Mouse (Mus musculus): ENCODE measurements around the gene Fsd1. TPM values are rescaled to one million over a fixed set of nuclear protein-coding genes. Genes with fewer than 3 reads are reported as not detected.

The Fsd1 gene
- total and polyA plus RNA-seq, 3 experiments, result 0.21 TPM; not detected in 2

DNA sequence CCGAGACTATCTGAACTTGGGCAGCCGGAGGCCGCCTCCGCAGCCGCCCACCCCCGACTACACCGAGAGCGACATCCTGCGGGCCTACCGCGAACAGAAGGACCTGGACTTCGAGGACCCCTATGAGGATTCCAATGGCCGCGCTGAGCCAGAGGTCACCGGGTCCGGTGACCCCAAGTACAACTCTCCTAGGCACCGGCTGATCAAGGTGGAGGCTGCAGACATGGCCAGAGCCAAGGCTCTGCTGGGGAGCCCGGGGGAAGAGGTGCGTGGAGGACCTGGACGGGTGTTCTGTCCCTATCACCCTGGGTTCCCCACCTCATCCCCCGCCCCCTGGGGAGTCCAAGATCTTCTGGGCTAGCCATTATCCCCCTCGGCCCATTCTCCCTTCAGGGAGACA, 14.9 kb upstream of the Fsd1 start:
- Histone ChIP-seq H3K4me3 (replicated peaks in 1 of 3; ENCODE audit: low read depth in 2 of 3, low read length in 2 of 3, poor library complexity in 1 of 3) (no peak overlapping the region), H3K9me3 (replicated peaks; ENCODE audit: low read length) (no peaks in the 10 kb centered on the region), H3K79me2 (replicated peaks; ENCODE audit: control insufficient read depth, extremely low read depth, insufficient read depth, poor library complexity, severe bottlenecking) (no peaks in the 10 kb centered on the region), H3K27ac (ENCODE audit: insufficient read depth, low read depth) (no peak overlapping the region), H3K4me2 (ENCODE audit: insufficient read depth, low read depth, poor library complexity, severe bottlenecking) (no peak overlapping the region), H3K27me3 (replicated peaks) (no peaks in the 10 kb centered on the region), H3K9ac (ENCODE audit: insufficient read depth, low read depth) (no peak overlapping the region), H3K36me3 (replicated peaks in 1 of 2; ENCODE audit: control insufficient read depth in 1 of 2, insufficient read depth in 1 of 2, low read length in 1 of 2) (peaks cover 17 to 39% of the 10 kb centered on the region in 2 experiments), H3K4me1 (ENCODE audit: control insufficient read depth in 1 of 2, insufficient read depth in 2 of 2) (peaks cover 0 to 20% of the 10 kb centered on the region in 2 experiments; a peak in 3 of 4 replicates)
- in situ Hi-C loops (cut with MboI; ENCODE audit: low pct_ligation_motif_present, low pct_unique_long_range_greater_than_20kb, low sequenced_read_pairs), result loop anchor here (5.0 kb wide), 1 partner anchor 36 kb away; the partner anchor contains the start of genes Mpnd and Stap2
- dilution Hi-C loops (cut with MboI; ENCODE audit: extremely low pct_ligation_motif_present, extremely low pct_unique_long_range_greater_than_20kb, low sequenced_read_pairs), result no loop called here
- no peak for TF ChIP-seq ZC3H11A (IDR thresholded peaks at IDR 0.05; ENCODE audit: low read depth, low read length)
- TF ChIP-seq JUN (IDR thresholded peaks at IDR 0.05; ENCODE audit: insufficient read depth, low read depth, low read length), result no peak
- DNase-seq (ENCODE audit: extremely low read depth), result no peak

DNA sequence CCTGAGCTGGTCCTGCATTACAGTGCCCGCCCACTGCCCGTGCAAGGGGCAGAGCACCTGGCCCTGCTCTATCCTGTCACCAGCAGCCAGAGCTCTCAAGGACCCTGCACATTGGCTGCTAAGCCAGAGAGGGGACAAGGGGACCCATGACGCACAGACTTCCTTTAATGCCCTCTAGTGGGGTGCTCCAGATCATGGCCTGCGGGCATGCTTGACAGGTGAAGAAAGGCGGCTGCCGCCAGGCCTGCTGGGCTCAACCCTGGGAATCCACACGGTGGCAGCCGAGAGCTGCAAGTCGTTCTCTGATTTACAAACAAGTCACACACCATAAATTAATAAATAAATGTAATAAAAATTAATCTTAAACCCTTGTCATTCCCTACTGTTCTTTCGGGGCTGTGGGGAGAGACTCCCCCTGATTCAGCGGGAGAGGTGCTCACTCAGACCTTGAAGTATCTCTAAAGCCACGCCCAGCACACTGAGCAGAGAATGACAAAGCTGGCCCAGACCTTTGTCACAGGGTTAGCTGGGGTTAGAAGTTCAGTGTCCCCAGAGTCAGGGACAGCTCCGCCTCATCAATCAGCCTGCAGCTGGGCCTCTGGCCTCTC, 9.9 kb upstream of the Fsd1 start:
- Histone ChIP-seq H3K27me3 (replicated peaks) (peaks cover 14% of the 10 kb centered on the region), H3K4me3 (replicated peaks in 1 of 3; ENCODE audit: low read depth in 2 of 3, low read length in 2 of 3, poor library complexity in 1 of 3) (no peak overlapping the region), H3K9me3 (replicated peaks; ENCODE audit: low read length) (peaks cover 1% of the 10 kb centered on the region), H3K4me2 (ENCODE audit: insufficient read depth, low read depth, poor library complexity, severe bottlenecking) (no peak overlapping the region), H3K9ac (ENCODE audit: insufficient read depth, low read depth) (no peak overlapping the region), H3K79me2 (replicated peaks; ENCODE audit: control insufficient read depth, extremely low read depth, insufficient read depth, poor library complexity, severe bottlenecking) (no peaks in the 10 kb centered on the region), H3K36me3 (replicated peaks in 1 of 2; ENCODE audit: control insufficient read depth in 1 of 2, insufficient read depth in 1 of 2, low read length in 1 of 2) (no peaks in the 10 kb centered on the region), H3K4me1 (ENCODE audit: control insufficient read depth in 1 of 2, insufficient read depth in 2 of 2) (peaks cover 3 to 13% of the 10 kb centered on the region in 2 experiments; a peak in 3 of 4 replicates), H3K27ac (ENCODE audit: insufficient read depth, low read depth) (peak overlapping the region; percentile 59)
- DNase-seq (ENCODE audit: extremely low read depth), result peak; percentile 63
- in situ Hi-C loops (cut with MboI; ENCODE audit: low pct_ligation_motif_present, low pct_unique_long_range_greater_than_20kb, low sequenced_read_pairs) (no loop called here), dilution Hi-C loops (cut with MboI; ENCODE audit: extremely low pct_ligation_motif_present, extremely low pct_unique_long_range_greater_than_20kb, low sequenced_read_pairs) (no loop called here)
- TF ChIP-seq E2F4 (IDR thresholded peaks at IDR 0.05; ENCODE audit: insufficient replicate concordance, low read depth, low read length) (no peak), POLR2A (IDR thresholded peaks at IDR 0.05; ENCODE audit: low read depth, low read length) (no peak), NRF1 (IDR thresholded peaks at IDR 0.05; ENCODE audit: low read depth, low read length) (no peak), MAZ (IDR thresholded peaks at IDR 0.05; ENCODE audit: low read depth, low read length) (no peak), UBTF (IDR thresholded peaks at IDR 0.05; ENCODE audit: low read depth, low read length) (no peak), MAFK (IDR thresholded peaks at IDR 0.05; ENCODE audit: insufficient replicate concordance, low read length) (no peak), MEF2A (IDR thresholded peaks at IDR 0.05; ENCODE audit: borderline replicate concordance, low read depth, low read length) (no peak), PAX5 (IDR thresholded peaks at IDR 0.05; ENCODE audit: low read length) (no peak), CTCF (conservative IDR thresholded peaks at IDR 0.05 in 1 of 2, IDR thresholded peaks at IDR 0.05 in 1 of 2; ENCODE audit: low read depth in 2 of 2, low read length in 2 of 2) (peak; percentile 79 to 95), USF1 (IDR thresholded peaks at IDR 0.05; ENCODE audit: low read depth, low read length) (no peak), ZNF384 (IDR thresholded peaks at IDR 0.05; ENCODE audit: low read depth, low read length) (no peak), TBP (conservative IDR thresholded peaks at IDR 0.05; ENCODE audit: low read depth, low read length) (no peak), ELF1 (IDR thresholded peaks at IDR 0.05; ENCODE audit: low read depth, low read length) (peak; percentile 8; the same call in 1 of the 2 replicates), CHD2 (IDR thresholded peaks at IDR 0.05; ENCODE audit: low read length) (no peak), RCOR1 (conservative IDR thresholded peaks at IDR 0.05; ENCODE audit: low read depth, low read length) (no peak), ZKSCAN1 (IDR thresholded peaks at IDR 0.05; ENCODE audit: borderline replicate concordance, low read depth, low read length) (no peak), MYC (IDR thresholded peaks at IDR 0.05; ENCODE audit: low read depth, low read length) (no peak), USF2 (conservative IDR thresholded peaks at IDR 0.05; ENCODE audit: low read depth, low read length) (no peak), GABPA (IDR thresholded peaks at IDR 0.05; ENCODE audit: insufficient replicate concordance, low read depth, low read length) (no peak), RAD21 (IDR thresholded peaks at IDR 0.05; ENCODE audit: low read depth, low read length) (peak; percentile 77), POLR2AphosphoS2 (IDR thresholded peaks at IDR 0.05; ENCODE audit: low read depth, low read length) (no peak), JUN (IDR thresholded peaks at IDR 0.05; ENCODE audit: insufficient read depth, low read depth, low read length) (no peak), CHD1 (IDR thresholded peaks at IDR 0.05; ENCODE audit: low read depth, low read length) (no peak), MXI1 (IDR thresholded peaks at IDR 0.05; ENCODE audit: low read depth, low read length) (no peak), JUND (conservative IDR thresholded peaks at IDR 0.05; ENCODE audit: low read depth, low read length) (no peak), BHLHE40 (IDR thresholded peaks at IDR 0.05; ENCODE audit: low read depth, low read length) (no peak), TCF12 (IDR thresholded peaks at IDR 0.05; ENCODE audit: low read depth, low read length) (peak; percentile 19; the same call in 1 of the 2 replicates), SMC3 (IDR thresholded peaks at IDR 0.05; ENCODE audit: low read depth, low read length) (peak; percentile 75), ZMIZ1 (IDR thresholded peaks at IDR 0.05; ENCODE audit: low read depth, low read length) (no peak), IRF4 (IDR thresholded peaks at IDR 0.05; ENCODE audit: low read depth, low read length) (peak; percentile 8; the same call in 1 of the 2 replicates), MAX (IDR thresholded peaks at IDR 0.05; ENCODE audit: low read length) (0 out of 2 replicates have a peak, but pooled peaks have one; percentile 16), EP300 (IDR thresholded peaks at IDR 0.05; ENCODE audit: low read length) (no peak)

All from CH12.LX (cell line).